Mouse (Mus musculus) ES-Bruce4 (cell line): Measurements from ENCODE around the gene Dennd2a.

ENCODE experiments used
- EP300 ChIP-seq: IDR thresholded peaks from 2 replicates; pipeline ENCODE4 v1.6.1; 2011; ENCODE audit warnings: low read depth, low read length; ENCODE audit not compliant: insufficient read depth
- POLR2A ChIP-seq: IDR thresholded peaks from one replicate; pipeline ENCODE4 v1.8.1; 2011; ENCODE audit warnings: low read length; ENCODE audit not compliant: insufficient read depth

DNA sequence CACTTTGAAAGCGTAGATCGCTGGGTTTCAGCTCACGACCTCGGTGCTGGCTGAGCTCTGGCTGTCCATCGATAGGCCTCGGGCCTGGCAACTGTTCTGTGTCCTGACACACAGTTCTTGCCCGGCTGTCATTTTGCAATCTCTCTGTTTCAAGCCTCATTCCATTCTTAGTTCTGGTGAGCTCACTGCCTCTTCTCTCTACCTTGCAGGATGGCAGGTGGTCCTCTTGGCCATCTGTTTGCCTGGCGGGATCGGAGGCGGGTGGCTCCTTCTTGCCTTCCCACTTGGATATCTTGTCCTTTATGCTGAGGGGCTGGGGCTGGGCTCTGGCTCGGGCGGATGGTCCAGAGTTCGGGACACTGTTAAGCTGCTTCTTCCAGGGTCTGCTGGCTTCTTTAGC, 34.5 kb downstream of the Dennd2a start:
- no peak for TF ChIP-seq POLR2A
- TF ChIP-seq EP300: no peak
